Mouse (Mus musculus) midbrain, embryonic 16.5 days (tissue): ENCODE results near the gene Smox. TPM values are rescaled to one million over a fixed set of nuclear protein-coding genes. Genes with fewer than 3 reads are reported as not detected.
A peak's percentile ranks its signal among the peaks of the same experiment; 100 is the strongest.

Source experiments
- ATAC-seq: fragments of 200-750 bp; cut with Nextera tagmentation; 2 replicates; pipeline ENCODE4 v1.8.0; 2017; ENCODE audit warnings: moderate TSS enrichment
- H3K27ac ChIP-seq: fragments of 300-500 bp; sonication (generic); 2 replicates; pipeline ENCODE4 v1.5.1; 2014; ENCODE audit warnings: mild to moderate bottlenecking, low read length, mixed read lengths
- H3K27me3 ChIP-seq: fragments of 300-500 bp; sonication (generic); 2 replicates; pipeline ENCODE4 v1.6.1; 2014; ENCODE audit warnings: low read depth, low read length, mixed read lengths; ENCODE audit not compliant: control insufficient read depth, insufficient read depth
- H3K36me3 ChIP-seq: fragments of 300-500 bp; sonication (generic); 2 replicates; pipeline ENCODE4 v1.6.1; 2014; ENCODE audit warnings: mild to moderate bottlenecking, low read length, moderate library complexity, mixed read lengths; ENCODE audit not compliant: control insufficient read depth, insufficient read depth
- H3K4me1 ChIP-seq: fragments of 300-500 bp; sonication (generic); 2 replicates; pipeline ENCODE4 v1.6.1; 2014; ENCODE audit warnings: mild to moderate bottlenecking, low read length, mixed read lengths; ENCODE audit not compliant: control insufficient read depth, insufficient read depth
- H3K4me2 ChIP-seq: fragments of 300-500 bp; sonication (generic); 2 replicates; pipeline ENCODE4 v1.6.1; 2014; ENCODE audit warnings: mild to moderate bottlenecking, low read length, mixed read lengths
- H3K4me3 ChIP-seq: fragments of 300-500 bp; sonication (generic); 2 replicates; pipeline ENCODE4 v1.5.1; 2014; ENCODE audit warnings: low read depth, mild to moderate bottlenecking, low read length, moderate library complexity, mixed read lengths
- H3K9ac ChIP-seq: fragments of 300-500 bp; sonication (generic); 2 replicates; pipeline ENCODE4 v1.6.1; 2014; ENCODE audit warnings: low read depth, low read length, mixed read lengths
- H3K9me3 ChIP-seq: fragments of 300-500 bp; sonication (generic); replicated peaks from 2 replicates; pipeline ENCODE4 v1.6.1; 2014; ENCODE audit warnings: mild to moderate bottlenecking, low read length, mixed read lengths; ENCODE audit not compliant: control insufficient read depth, poor library complexity, severe bottlenecking
- WGBS: fragments of 180-500 bp; shearing (Covaris S2); extraction: QIAGEN DNeasy Blood & Tissue Kit; methylation state at CpG from one replicate; pipeline ENCODE4 v1.1.7; 2014; 5-methylcytosine and 5-hydroxymethylcytosine counted together
- polyA plus RNA-seq: library from polyadenylated mRNA; unstranded; fragments of >200 nt; fragmentation: Nextera tagmentation; extraction: Ambion mirVana; gene quantifications from 2 replicates; pipeline ENCODE4 v1.2.1, GENCODE M21; 2015

Smox gene
- polyA plus RNA-seq, 1 experiment from 2014 or later, result 52.7 TPM

GRCm38 (mm10) chr2:131561891-131562585 is 70.7 kb downstream of the Smox start, which contains the start of gene Adra1d:
Gene Adra1d, minus strand, starts transcription at chr2:131562283.
- Histone ChIP-seq H3K27me3 (peaks cover 63% of the 10 kb centered on the region), H3K36me3 (no peaks in the 10 kb centered on the region), H3K9me3 (no peaks in the 10 kb centered on the region), H3K27ac (no peak within 1 kb of the TSS), H3K4me2 (peak within 1 kb of the TSS; percentile 88), H3K4me3 (peak within 1 kb of the TSS; percentile 47), H3K4me1 (peaks cover 10% of the 10 kb centered on the region), H3K9ac (peak within 1 kb of the TSS; percentile 58)
- peak; percentile 59 for ATAC-seq
- under 1% methylated on average over 68 of the region's 82 CpGs for WGBS

GRCm38 (mm10) chr2:131562586-131563122 is 71.4 kb downstream of the Smox start:
- 1% methylated on average over 22 of the region's 30 CpGs for WGBS
- Histone ChIP-seq H3K9ac (peak overlapping the region; percentile 58), H3K4me3 (peak overlapping the region; percentile 47), H3K27ac (no peak overlapping the region), H3K4me2 (peak overlapping the region; percentile 88), H3K4me1 (peaks cover 10% of the 10 kb centered on the region), H3K27me3 (peaks cover 63% of the 10 kb centered on the region), H3K9me3 (no peaks in the 10 kb centered on the region), H3K36me3 (no peaks in the 10 kb centered on the region)
- peak; percentile 83 for ATAC-seq

Other genes with a start within 250 kb of the Smox start
- gene Pank2, start 229.0 kb upstream of the Smox start, polyA plus RNA-seq, result 20.3 and 22.6 TPM in 2 replicates
- 20.1 and 21.1 TPM in 2 replicates for gene Rnf24, start 138.6 kb upstream of the Smox start, polyA plus RNA-seq
- not detected in 2 replicates for gene Adra1d, start 70.8 kb downstream of the Smox start, polyA plus RNA-seq